Mouse (Mus musculus): Measurements from ENCODE around the gene Nolc1.
"Not testable (repeated sequence)": the region's sequence is repeated elsewhere in the genome, so short reads cannot be mapped to it uniquely, and the experiment has no call there.

The Nolc1 gene

DNA sequence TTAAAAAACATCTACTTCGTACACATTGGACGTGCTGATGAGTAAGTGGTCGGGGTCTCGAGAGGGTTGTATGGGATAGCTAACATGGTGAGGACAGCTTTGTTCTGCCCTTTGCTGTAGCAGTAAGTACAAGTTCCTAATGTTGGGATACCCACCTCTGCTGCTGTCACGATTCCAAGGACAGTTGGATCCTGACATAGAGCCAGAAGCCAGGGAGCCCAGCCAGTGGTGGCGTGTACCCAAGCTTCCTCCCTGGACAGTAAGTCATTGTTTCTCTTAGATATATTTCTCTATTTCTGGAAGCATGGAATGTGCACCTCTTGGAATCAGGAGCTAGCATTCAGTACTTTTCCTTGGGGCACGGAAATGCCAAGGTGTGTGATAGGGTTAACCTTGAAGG is 12.2 kb downstream of the Nolc1 start:
- DNase-seq (ENCODE audit: low read depth, low spot score), result no peak

- no peak for DNase-seq (ENCODE audit: low read depth, low spot score)
These were observed 16.0 kb downstream of the Nolc1 start for GRCm38 (mm10) chr19:46091641-46092040.

- peak; percentile 74 for DNase-seq (ENCODE audit: low read depth, low spot score)
These were observed 18.5 kb downstream of the Nolc1 start for GRCm38 (mm10) chr19:46094144-46094543.

DNA sequence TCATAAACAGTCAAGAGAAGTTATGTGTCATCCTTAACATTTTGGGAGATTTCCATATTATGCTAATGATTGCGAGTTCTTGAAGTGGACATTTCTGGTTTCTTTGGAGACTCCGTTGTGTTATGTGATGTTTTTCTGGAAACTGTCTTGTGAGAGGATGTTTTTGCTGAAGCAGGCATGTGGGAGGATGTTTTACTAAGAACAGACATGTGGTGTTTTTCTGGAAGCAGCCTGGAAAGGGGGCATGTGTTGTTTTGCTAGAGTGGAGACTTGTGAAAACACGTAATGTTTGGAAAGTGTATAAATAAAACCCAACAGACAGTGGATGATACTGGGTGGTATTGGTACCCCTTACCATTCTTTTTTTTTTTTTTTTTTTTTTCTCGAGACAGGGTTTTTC is 19.6 kb downstream of the Nolc1 start:
- DNase-seq (ENCODE audit: low read depth, low spot score), result no peak

- no peak for DNase-seq (ENCODE audit: low read depth, low spot score)
These were observed 20.7 kb downstream of the Nolc1 start for GRCm38 (mm10) chr19:46096396-46096795.

DNA sequence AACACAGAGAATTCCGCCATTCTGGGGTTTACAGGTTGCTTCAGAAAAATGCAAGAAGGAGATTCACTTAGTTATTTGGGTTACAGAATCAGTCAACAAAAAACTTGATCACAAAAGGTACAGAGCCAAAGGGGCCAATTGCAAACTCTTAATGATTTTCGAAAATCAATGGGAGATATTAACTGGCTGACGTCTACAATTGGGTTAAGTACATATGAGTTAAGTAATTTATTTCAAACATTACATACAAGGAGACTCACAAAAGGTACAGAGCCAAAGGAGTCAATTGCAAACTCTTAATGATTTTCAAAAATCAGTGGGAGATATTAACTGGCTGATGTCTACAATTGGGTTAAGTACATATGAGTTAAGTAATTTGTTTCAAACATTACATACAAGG is 23.9 kb downstream of the Nolc1 start:
- no peak for DNase-seq (ENCODE audit: low read depth, low spot score)

- no peak for DNase-seq (ENCODE audit: low read depth, low spot score)
These were observed 27.9 kb downstream of the Nolc1 start for GRCm38 (mm10) chr19:46103437-46104186.

DNA sequence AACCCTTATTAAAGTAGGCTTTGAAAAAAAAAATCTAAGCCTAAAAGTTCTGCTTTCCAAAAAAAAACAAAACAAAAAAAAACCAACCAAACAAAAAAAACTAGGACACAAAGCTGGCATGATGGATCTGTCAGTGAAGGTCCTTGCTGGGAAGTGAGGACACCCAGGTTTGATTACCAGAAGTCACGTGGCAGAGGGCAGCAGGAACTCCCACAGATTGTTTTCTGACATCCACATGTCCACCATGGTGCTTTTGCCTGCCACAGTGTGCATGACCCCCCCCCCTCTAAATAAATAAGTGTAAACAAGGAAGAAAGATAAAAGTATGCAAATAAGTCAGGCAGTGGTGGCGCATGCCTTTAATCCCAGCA is 28.5 kb downstream of the Nolc1 start:
- no peak for DNase-seq (ENCODE audit: low read depth, low spot score)

- DNase-seq (ENCODE audit: low read depth, low spot score), result peak; percentile 25
These were observed 34.6 kb downstream of the Nolc1 start for GRCm38 (mm10) chr19:46110214-46110613.

DNA sequence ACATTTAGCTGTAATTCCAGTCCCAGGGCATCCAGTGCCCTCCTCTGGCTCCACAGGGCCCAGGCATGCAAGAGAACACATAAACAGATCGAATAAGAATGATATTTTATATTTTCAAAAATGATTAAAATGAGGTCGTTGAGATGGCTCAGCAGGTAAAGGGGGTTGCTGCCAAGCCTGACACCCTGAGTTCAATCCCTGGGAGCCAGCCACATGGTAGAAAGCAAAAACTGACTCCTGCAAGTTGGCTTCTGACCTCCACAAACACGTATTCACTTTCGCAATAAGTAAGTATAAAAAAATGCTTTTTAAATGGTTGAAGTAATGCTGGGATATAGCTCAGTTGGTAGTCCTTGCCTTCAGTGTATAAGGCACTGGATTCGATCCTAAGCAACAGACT is 35.1 kb downstream of the Nolc1 start:
- no peak for DNase-seq (ENCODE audit: low read depth, low spot score)

DNA sequence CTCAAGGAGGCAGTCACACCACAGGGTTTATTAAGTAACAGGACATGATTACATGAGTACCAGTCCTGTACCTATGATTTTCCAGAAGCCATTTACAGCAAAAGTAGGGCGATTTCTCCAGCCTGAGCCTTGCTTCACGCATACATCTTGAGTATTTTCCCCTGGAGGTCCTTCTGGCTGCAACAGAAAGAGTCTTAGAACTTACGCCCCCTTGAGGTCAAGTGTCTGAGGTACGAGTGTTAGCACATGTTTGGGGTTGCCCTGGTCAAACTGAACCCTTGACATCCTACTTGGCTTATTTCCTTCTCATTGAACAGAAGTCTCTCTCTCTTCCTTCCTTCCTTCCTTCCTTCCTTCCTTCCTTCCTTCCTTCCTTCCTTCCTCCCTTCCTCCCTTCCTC is 39.0 kb downstream of the Nolc1 start:
- DNase-seq (ENCODE audit: low read depth, low spot score), result peak; percentile 48

DNA sequence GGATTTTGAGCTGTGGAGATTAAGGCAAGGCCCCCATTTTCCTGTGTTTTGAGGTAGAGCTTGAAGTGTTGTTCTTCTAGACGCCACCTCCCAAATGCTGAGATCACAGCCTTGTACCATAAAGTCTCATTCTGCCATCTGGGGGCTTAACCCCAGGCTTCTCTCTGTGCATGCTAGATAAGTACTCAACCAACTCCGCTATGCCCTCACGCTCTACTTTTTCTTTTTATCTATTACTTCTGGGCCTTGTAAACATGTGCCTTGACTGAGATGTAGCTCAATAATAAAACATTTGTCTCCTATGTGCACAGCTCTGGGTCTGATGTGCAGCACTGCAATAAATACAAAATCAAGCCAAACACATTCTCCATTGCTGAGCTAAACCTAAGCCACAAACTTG is 43.8 kb downstream of the Nolc1 start:
- no peak for DNase-seq (ENCODE audit: low read depth, low spot score)

DNA sequence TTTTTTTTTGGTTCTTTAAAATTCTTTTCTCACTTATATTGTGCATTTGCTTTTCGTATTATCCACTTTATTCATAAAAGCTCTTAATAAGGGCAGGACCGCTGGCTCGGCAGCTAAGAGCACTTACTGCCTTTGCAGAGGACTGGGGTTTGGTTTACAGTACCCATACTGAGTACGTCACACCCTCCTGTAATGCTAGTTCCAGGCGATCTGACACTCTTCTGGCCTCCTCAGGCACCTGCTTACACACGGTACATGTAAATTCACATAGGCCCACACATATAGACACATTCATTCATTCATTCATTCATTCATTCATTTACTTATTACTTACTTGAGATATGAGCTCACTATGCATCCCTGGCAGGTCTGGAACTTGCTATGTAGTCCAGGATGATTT is 45.2 kb downstream of the Nolc1 start:
- no peak for DNase-seq (ENCODE audit: low read depth, low spot score)

DNA sequence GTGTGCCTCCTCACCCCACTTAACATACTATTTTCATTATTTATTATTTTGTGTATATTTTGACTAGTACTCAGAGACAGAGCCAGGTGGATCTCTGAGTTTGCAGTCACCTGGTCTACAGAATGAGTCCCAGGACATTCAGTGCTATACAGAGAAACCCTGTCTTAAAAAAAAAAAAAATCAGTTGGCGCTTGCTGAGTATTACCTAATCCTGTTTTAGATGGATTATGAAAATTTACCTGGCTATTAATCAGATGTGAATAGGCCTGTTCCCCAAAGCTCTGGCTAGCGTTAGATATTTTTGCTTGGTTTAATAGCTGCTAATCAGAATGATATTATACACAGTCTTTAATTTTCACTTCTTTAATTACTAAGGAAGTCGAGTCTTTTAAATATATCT is 48.2 kb downstream of the Nolc1 start:
- no peak for DNase-seq (ENCODE audit: low read depth, low spot score)

- DNase-seq (ENCODE audit: low read depth, low spot score), result no peak
These were observed 49.0 kb downstream of the Nolc1 start for GRCm38 (mm10) chr19:46124651-46125050.

GRCm38 (mm10) chr19:46126301-46126700 is 50.6 kb downstream of the Nolc1 start:
- no peak for DNase-seq (ENCODE audit: low read depth, low spot score)

DNA sequence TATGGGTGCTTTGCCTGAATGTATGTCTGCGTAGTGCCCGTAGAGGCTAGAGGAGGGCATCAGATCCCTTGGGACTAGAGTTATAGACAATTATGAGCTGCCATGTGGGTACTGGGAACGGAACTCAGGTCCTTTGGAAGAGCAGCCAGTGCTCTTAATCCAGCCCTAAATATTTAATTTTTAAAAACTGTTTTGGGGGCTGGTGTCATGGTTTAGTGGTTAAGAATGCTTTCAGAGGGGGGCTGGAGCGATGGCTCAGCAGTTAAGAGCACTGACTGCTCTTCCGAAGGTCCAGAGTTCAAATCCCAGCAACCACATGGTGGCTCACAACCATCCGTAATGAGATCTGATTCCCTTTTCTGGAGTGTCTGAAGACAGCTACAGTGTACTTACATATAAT is 54.1 kb downstream of the Nolc1 start:
- not testable (repeated sequence) for DNase-seq (ENCODE audit: low read depth, low spot score)

- DNase-seq (ENCODE audit: low read depth, low spot score), result no peak
These were observed 55.6 kb downstream of the Nolc1 start for GRCm38 (mm10) chr19:46131283-46131682.

DNA sequence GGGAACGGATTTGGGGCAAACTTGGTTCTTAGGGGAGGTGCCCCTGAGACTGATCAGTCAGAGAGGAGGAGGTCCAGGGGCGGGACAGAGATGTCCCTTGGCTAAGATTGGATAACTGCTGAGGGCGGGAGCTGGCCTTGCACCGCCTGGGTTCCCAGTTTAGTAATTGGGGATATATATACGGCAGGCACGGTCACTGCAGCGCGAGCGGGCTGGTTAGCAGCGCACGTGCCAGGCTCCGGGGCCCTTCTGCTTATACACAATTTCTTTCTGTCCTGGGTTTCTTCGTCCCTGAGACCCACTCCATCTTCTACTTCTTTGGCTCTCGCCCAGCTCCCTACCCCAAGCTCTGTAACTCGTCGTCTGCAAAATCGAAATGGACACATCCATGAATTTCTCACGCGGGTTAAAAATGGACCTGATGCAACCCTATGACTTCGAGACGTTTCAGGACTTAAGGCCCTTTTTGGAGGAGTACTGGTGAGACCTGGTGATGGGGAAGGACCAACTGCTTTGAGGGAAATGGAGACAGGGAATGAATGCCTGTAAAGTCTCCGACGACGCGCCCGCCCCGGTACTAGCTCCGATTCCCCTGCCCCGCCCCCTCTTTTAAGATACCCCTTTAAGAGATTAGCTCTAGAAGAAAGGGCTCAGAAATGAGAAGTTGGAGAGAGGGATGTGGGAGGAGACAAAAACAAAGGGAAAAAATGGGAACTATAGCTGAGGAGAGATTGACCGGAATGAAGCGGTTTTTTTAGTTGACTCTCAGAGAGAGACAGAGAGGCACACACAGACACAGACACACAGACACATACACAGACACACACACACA is 56.2 kb downstream of the Nolc1 start, which contains the start of gene Elovl3:
Gene Elovl3, plus strand, starts transcription at position 204 of the 832 bp plus-strand sequence.
- DNase-seq (ENCODE audit: low read depth, low spot score), result peak; percentile 53

DNA sequence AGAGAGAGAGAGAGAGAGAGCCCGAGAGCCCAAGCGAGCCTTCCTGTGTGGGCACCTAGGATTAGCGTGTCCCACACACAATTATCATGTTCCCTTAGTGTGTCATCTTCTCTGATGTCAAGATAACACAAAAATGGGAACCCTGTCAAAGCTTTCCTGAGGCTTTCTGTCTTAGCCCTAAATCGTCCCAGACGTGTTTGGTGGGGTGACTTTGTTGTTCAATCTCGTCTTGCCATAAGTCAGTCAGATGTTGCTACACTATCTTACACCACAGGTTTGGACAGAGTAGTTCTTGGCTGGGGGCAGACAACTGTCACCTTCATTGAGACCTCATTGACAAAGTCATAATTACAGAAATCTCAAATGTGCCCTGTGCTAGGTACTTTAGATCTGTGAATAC is 56.9 kb downstream of the Nolc1 start:
- no peak for DNase-seq (ENCODE audit: low read depth, low spot score)

All from R1 (cell line).